Mouse (Mus musculus): ENCODE data around the gene Sgce.

The Sgce gene

GRCm38 (mm10) chr6:4634804-4635203 is 112.2 kb downstream of the Sgce start:
- DNase-seq = no peak

- no peak for DNase-seq
Observed at GRCm38 (mm10) chr6:4633189-4633588, 113.8 kb downstream of the Sgce start.

GRCm38 (mm10) chr6:4631464-4631863 is 115.5 kb downstream of the Sgce start:
- no peak for DNase-seq

Measured in embryo, embryonic 11 days (tissue).